In the genomic region with DNA sequence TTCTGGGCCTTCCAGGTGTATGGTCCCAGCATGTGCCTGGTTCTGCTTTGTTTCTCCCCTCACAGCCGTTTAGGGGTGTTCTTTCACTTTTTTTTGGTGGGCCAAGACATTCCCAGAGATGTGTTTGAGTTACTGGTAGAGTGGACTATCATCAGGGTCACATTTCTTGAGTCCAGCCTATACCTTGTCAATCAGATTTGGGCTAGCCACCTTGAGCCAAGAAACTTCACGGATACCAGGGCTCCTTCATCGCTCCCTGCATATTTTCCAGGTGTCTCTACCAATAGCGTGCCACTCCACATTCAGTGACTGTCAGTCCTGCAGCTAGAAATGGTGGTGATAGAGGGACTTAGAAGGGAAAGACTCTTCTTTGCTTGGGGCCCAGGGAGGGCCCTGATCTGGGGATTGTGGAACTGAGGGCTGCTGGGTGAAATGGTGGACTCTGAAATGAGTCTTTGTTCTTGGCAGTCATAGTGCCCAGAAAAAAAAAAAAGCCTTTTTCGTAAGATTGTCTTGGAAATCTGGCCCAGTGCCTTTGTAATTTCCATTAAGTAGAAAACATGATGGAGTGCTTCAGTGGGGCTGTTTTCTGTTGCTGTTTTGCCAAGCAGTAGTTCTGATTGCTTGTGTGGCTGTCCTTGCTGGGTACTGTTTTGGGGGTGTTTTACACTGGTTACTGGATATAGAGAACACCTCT, we compare ENCODE assay signal across 8 mouse cellular contexts. TPM values are rescaled to one million over a fixed set of nuclear protein-coding genes. Genes with fewer than 3 reads are reported as not detected.
A peak's percentile ranks its signal among the peaks of the same experiment; 100 is the strongest.
DNase-seq lines count a peak whose midpoint lies in the region; ATAC-seq and TF ChIP-seq lines count a peak whose summit lies in the region.

No protein-coding gene starts in this region.

- H3K4me1 ChIP-seq in heart, embryonic 14.5 days (ENCODE audit: control insufficient read depth in 2 of 2, insufficient read depth in 2 of 2, low read length in 2 of 2), result peaks cover 17 to 35% of the 10 kb centered on the region in 2 experiments
- peaks cover 69% of the 10 kb centered on the region for H3K4me1 ChIP-seq in liver, embryonic 15.5 days (replicated peaks)
- H3K4me1 ChIP-seq in stomach, postnatal 0 days (replicated peaks; ENCODE audit: control insufficient read depth, insufficient read depth), result peaks cover 4% of the 10 kb centered on the region; the same call in 1 of the 2 replicates

- H3K9ac ChIP-seq in heart, embryonic 14.5 days (ENCODE audit: low read length), result peak overlapping the region; percentile 95
- peak overlapping the region; percentile 81 for H3K9ac ChIP-seq in liver, embryonic 15.5 days
- H3K9ac ChIP-seq in stomach, postnatal 0 days (ENCODE audit: low read length), result peak overlapping the region; percentile 88

- peak overlapping the region; percentile 82 for H3K4me2 ChIP-seq in heart, embryonic 14.5 days (ENCODE audit: low read length)
- H3K4me2 ChIP-seq in liver, embryonic 15.5 days, result peak overlapping the region; percentile 86
- H3K4me2 ChIP-seq in stomach, postnatal 0 days (replicated peaks; ENCODE audit: low read depth), result peak overlapping the region; percentile 79

- no peaks in the 10 kb centered on the region for H3K9me3 ChIP-seq in heart, embryonic 14.5 days (ENCODE audit: control insufficient read depth, low read length)
- no peaks in the 10 kb centered on the region for H3K9me3 ChIP-seq in liver, embryonic 15.5 days (replicated peaks)
- H3K9me3 ChIP-seq in stomach, postnatal 0 days (ENCODE audit: control insufficient read depth, low read length), result no peaks in the 10 kb centered on the region

- WGBS in heart, embryonic 14.5 days, result 36% methylated on average over 5 of the region's 5 CpGs
- 57% methylated on average over 5 of the region's 5 CpGs for WGBS in liver, embryonic 15.5 days (ENCODE audit: insufficient replicate concordance)
- 26% methylated on average over 5 of the region's 5 CpGs for WGBS in stomach, postnatal 0 days

- intact Hi-C loops in gastrocnemius, adult 2 months (cut with DNase I), result no loop called here

- H3K27me3 ChIP-seq in heart, embryonic 14.5 days (ENCODE audit: control insufficient read depth, insufficient read depth, low read length), result no peaks in the 10 kb centered on the region
- no peaks in the 10 kb centered on the region for H3K27me3 ChIP-seq in liver, embryonic 15.5 days
- no peaks in the 10 kb centered on the region for H3K27me3 ChIP-seq in stomach, postnatal 0 days (ENCODE audit: control insufficient read depth, insufficient read depth, low read length)

- DNase-seq in gastrocnemius, adult 2 months, result no peak
- no peak for DNase-seq in gastrocnemius, adult 8-10 months (ENCODE audit: low spot score in 2 of 2)
- DNase-seq in adipocyte (ENCODE audit: low spot score), result peak; percentile 92
- DNase-seq in stomach, postnatal 0 days (ENCODE audit: low spot score), result no peak
- no peak for DNase-seq in spleen, adult 12 weeks (ENCODE audit: low spot score)
- DNase-seq in ovary, postnatal 14 days (ENCODE audit: low spot score), result no peak

- TF ChIP-seq EP300 in stomach, postnatal 0 days (optimal IDR thresholded peaks at IDR 0.05), result no peak

- peak overlapping the region; percentile 79 for H3K4me3 ChIP-seq in gastrocnemius, adult 2 months
- peak overlapping the region; percentile 78 to 86 for H3K4me3 ChIP-seq in heart, embryonic 14.5 days (ENCODE audit: control insufficient read depth in 1 of 2, insufficient read depth in 1 of 2, low read depth in 1 of 2, low read length in 2 of 2)
- peak overlapping the region; percentile 84 for H3K4me3 ChIP-seq in liver, embryonic 15.5 days (replicated peaks)
- H3K4me3 ChIP-seq in stomach, postnatal 0 days (ENCODE audit: low read depth, low read length), result peak overlapping the region; percentile 80

- ATAC-seq in heart, embryonic 14.5 days (ENCODE audit: insufficient number of reproducible peaks, insufficient read depth, low FRiP score, low read depth), result no peak
- ATAC-seq in liver, embryonic 15.5 days (ENCODE audit: insufficient read depth), result no peak
- no peak for ATAC-seq in stomach, postnatal 0 days (ENCODE audit: low FRiP score, low TSS enrichment)

- H3K27ac ChIP-seq in gastrocnemius, adult 2 months, result peak overlapping the region; percentile 98
- H3K27ac ChIP-seq in heart, embryonic 14.5 days (replicated peaks in 1 of 2; ENCODE audit: control insufficient read depth in 1 of 2, insufficient read depth in 1 of 2, low read depth in 2 of 2, low read length in 2 of 2), result peak overlapping the region; percentile 92 to 97
- H3K27ac ChIP-seq in liver, embryonic 15.5 days (replicated peaks), result peak overlapping the region; percentile 97
- peak overlapping the region; percentile 99 for H3K27ac ChIP-seq in stomach, postnatal 0 days (replicated peaks)

- TF ChIP-seq CTCF in gastrocnemius, adult 2 months (IDR thresholded peaks at IDR 0.05), result no peak
- no peak for TF ChIP-seq CTCF in stomach, postnatal 0 days (IDR thresholded peaks at IDR 0.05; ENCODE audit: low read depth)

- peaks cover 8% of the 10 kb centered on the region for H3K36me3 ChIP-seq in heart, embryonic 14.5 days (ENCODE audit: control insufficient read depth, insufficient read depth, low read length)
- H3K36me3 ChIP-seq in liver, embryonic 15.5 days (replicated peaks), result 0 out of 2 replicates have a peak, but pooled peaks cover 4% of the 10 kb centered on the region
- no peaks in the 10 kb centered on the region for H3K36me3 ChIP-seq in stomach, postnatal 0 days (ENCODE audit: control insufficient read depth, insufficient read depth, low read length)

RNA-seq across cellular contexts. Expression of gene Vps37c, which starts 1.1 kb away (rescaled TPM):
- 10 to 100 TPM; 20.7 to 26.3 TPM for total RNA-seq in gastrocnemius, adult 2 months (2021)
- total RNA-seq in gastrocnemius, adult 8-10 months (2022), result 10 to 100 TPM; 21.1 to 33.7 (median 28.3) TPM
- polyA plus RNA-seq in heart, embryonic 14.5 days (2014; fragmentation: Nextera tagmentation; extraction: Ambion mirVana), result 28.4 and 30.0 TPM in 2 replicates
- 11.4 and 12.1 TPM in 2 replicates for polyA plus RNA-seq in liver, embryonic 15.5 days (2015; fragmentation: Nextera tagmentation; extraction: Ambion mirVana)
- 48.6 and 57.3 TPM in 2 replicates for polyA plus RNA-seq in stomach, postnatal 0 days (2015; fragmentation: Nextera tagmentation; extraction: Ambion mirVana)

RNA-seq across cellular contexts. Expression of gene Pga5, which starts 11.7 kb away (rescaled TPM):
- total RNA-seq in gastrocnemius, adult 2 months (2021), result not detected
- total RNA-seq in gastrocnemius, adult 8-10 months (2022), result not detected
- polyA plus RNA-seq in heart, embryonic 14.5 days (2014; fragmentation: Nextera tagmentation; extraction: Ambion mirVana), result not detected in 2 replicates
- not detected in 2 replicates for polyA plus RNA-seq in liver, embryonic 15.5 days (2015; fragmentation: Nextera tagmentation; extraction: Ambion mirVana)
- polyA plus RNA-seq in stomach, postnatal 0 days (2015; fragmentation: Nextera tagmentation; extraction: Ambion mirVana), result 22,358 and 23,362 TPM in 2 replicates

RNA-seq across cellular contexts. Expression of gene Cd5, which starts 49.2 kb away (rescaled TPM):
- not detected for total RNA-seq in gastrocnemius, adult 2 months (2021)
- under 1 TPM in 1 of 4 experiments, not detected in 3; 0.27 TPM for total RNA-seq in gastrocnemius, adult 8-10 months (2022)
- polyA plus RNA-seq in heart, embryonic 14.5 days (2014; fragmentation: Nextera tagmentation; extraction: Ambion mirVana), result 0.66 and 1.4 TPM in 2 replicates
- 0.03 TPM in 1 of 2 replicates, not detected in the other for polyA plus RNA-seq in liver, embryonic 15.5 days (2015; fragmentation: Nextera tagmentation; extraction: Ambion mirVana)
- polyA plus RNA-seq in stomach, postnatal 0 days (2015; fragmentation: Nextera tagmentation; extraction: Ambion mirVana), result 1.6 and 1.8 TPM in 2 replicates

RNA-seq across cellular contexts. Expression of gene Vwce, which starts 55.6 kb away (rescaled TPM):
- total RNA-seq in gastrocnemius, adult 2 months (2021), result not detected
- not detected for total RNA-seq in gastrocnemius, adult 8-10 months (2022)
- 0.36 and 0.51 TPM in 2 replicates for polyA plus RNA-seq in heart, embryonic 14.5 days (2014; fragmentation: Nextera tagmentation; extraction: Ambion mirVana)
- 11.8 and 11.9 TPM in 2 replicates for polyA plus RNA-seq in liver, embryonic 15.5 days (2015; fragmentation: Nextera tagmentation; extraction: Ambion mirVana)
- polyA plus RNA-seq in stomach, postnatal 0 days (2015; fragmentation: Nextera tagmentation; extraction: Ambion mirVana), result 0.51 and 0.61 TPM in 2 replicates

Comparison
In these comparisons a context has a peak if more than half of its experiments do, and no peak if none do; other contexts are left out.
1. RNA of gene Pga5, which starts 11.7 kb away (polyA plus RNA-seq): 22,358 to 23,362 TPM in stomach, postnatal 0 days; not detected in heart, embryonic 14.5 days and not detected in liver, embryonic 15.5 days; every median in the first group is over 1,000 times any median in the second.
2. Peak in every context shown above with its lines, with median percentiles within 50 percentile points of each other: H3K27ac ChIP-seq, H3K4me3 ChIP-seq, H3K4me2 ChIP-seq and H3K9ac ChIP-seq.